ENCODE assay signal across 14 mouse cellular contexts in genomic region chr8:89385028-89385427, GRCm38 (mm10).
"Had no signal": no experiment of that assay in that cellular context is flagged by ENCODE, and none has a peak within 500 bp of the region (broad histone marks: within the 10 kb centered on the region; RNA-seq: fewer than 3 reads in every experiment).

No protein-coding gene starts in this region.

- H3K4me2 ChIP-seq: kidney, embryonic 15.5 days; liver, embryonic 13.5 days; midbrain, embryonic 12.5 days; midbrain, embryonic 15.5 days; neural tube, embryonic 12.5 days had no signal

- H3K36me3 ChIP-seq: kidney, embryonic 15.5 days; liver, embryonic 13.5 days; midbrain, embryonic 12.5 days; midbrain, embryonic 15.5 days; neural tube, embryonic 12.5 days had no signal

- H3K9ac ChIP-seq: kidney, embryonic 15.5 days; liver, embryonic 13.5 days; midbrain, embryonic 12.5 days; midbrain, embryonic 15.5 days; neural tube, embryonic 12.5 days had no signal

- H3K4me1 ChIP-seq: liver, embryonic 13.5 days had no signal

- DNase-seq: kidney, adult 2 months; kidney, postnatal 14 days; kidney, postnatal 4 days; liver, embryonic 13.5 days; lung, adult 2 months; lung, postnatal 14 days; lung, postnatal 4 days; thymus, adult 18-20 months; thymus, postnatal 36 days had no signal

- ATAC-seq: midbrain, embryonic 15.5 days had no signal

- H3K4me3 ChIP-seq: kidney, embryonic 15.5 days; liver, embryonic 13.5 days; midbrain, embryonic 12.5 days; midbrain, embryonic 15.5 days; myocyte; neural tube, embryonic 12.5 days had no signal

- H3K27me3 ChIP-seq: midbrain, embryonic 12.5 days; midbrain, embryonic 15.5 days; neural tube, embryonic 12.5 days had no signal

- H3K9me3 ChIP-seq: kidney, embryonic 15.5 days; liver, embryonic 13.5 days; midbrain, embryonic 12.5 days; midbrain, embryonic 15.5 days; neural tube, embryonic 12.5 days had no signal

- H3K27ac ChIP-seq: liver, embryonic 13.5 days; midbrain, embryonic 12.5 days; midbrain, embryonic 15.5 days; neural tube, embryonic 12.5 days had no signal
